Mouse (Mus musculus) neural tube, embryonic 11.5 days (tissue): ENCODE results near the gene Plxdc2. TPM values are rescaled to one million over a fixed set of nuclear protein-coding genes. Genes with fewer than 3 reads are reported as not detected.

ENCODE experiments used
- ATAC-seq: fragments of 200-750 bp; cut with Nextera tagmentation; 2 replicates; pipeline ENCODE4 v1.8.0; 2017; ENCODE audit warnings: moderate number of reproducible peaks, mild to moderate bottlenecking, moderate TSS enrichment, moderate library complexity; ENCODE audit not compliant: insufficient read depth, low FRiP score, low TSS enrichment
- DNase-seq: peaks from one replicate; pipeline ENCODE4 v3.0.0-alpha.2; 2015; ENCODE audit warnings: low spot score
- H3K27ac ChIP-seq: fragments of 300-500 bp; sonication (generic); 2 replicates; pipeline ENCODE4 v1.5.1; 2014; ENCODE audit warnings: low read depth, mild to moderate bottlenecking, low read length
- H3K27me3 ChIP-seq: fragments of 300-500 bp; sonication (generic); 2 replicates; pipeline ENCODE4 v1.6.1; 2014; ENCODE audit warnings: mild to moderate bottlenecking, low read length, mixed read lengths; ENCODE audit not compliant: control insufficient read depth, insufficient read depth
- H3K36me3 ChIP-seq: fragments of 300-500 bp; sonication (generic); 2 replicates; pipeline ENCODE4 v1.6.1; 2014; ENCODE audit warnings: mild to moderate bottlenecking, low read length, moderate library complexity, mixed read lengths; ENCODE audit not compliant: control insufficient read depth, insufficient read depth
- H3K4me1 ChIP-seq: fragments of 300-500 bp; sonication (generic); 2 replicates; pipeline ENCODE4 v1.6.1; 2014; ENCODE audit warnings: low read length, mixed read lengths; ENCODE audit not compliant: control insufficient read depth, insufficient read depth
- H3K4me2 ChIP-seq: fragments of 300-500 bp; sonication (generic); 2 replicates; pipeline ENCODE4 v1.6.1; 2014; ENCODE audit warnings: low read depth, mild to moderate bottlenecking, moderate library complexity
- H3K4me3 ChIP-seq: fragments of 300-500 bp; sonication (generic); 2 replicates; pipeline ENCODE4 v1.5.1; 2014; ENCODE audit warnings: low read depth, low read length
- H3K9ac ChIP-seq: fragments of 300-500 bp; sonication (generic); 2 replicates; pipeline ENCODE4 v1.6.1; 2014; ENCODE audit warnings: mild to moderate bottlenecking, low read length
- H3K9me3 ChIP-seq: fragments of 300-500 bp; sonication (generic); 2 replicates; pipeline ENCODE4 v1.6.1; 2016; ENCODE audit warnings: low read length; ENCODE audit not compliant: control insufficient read depth
- WGBS: fragments of 180-500 bp; shearing (Covaris S2); extraction: QIAGEN DNeasy Blood & Tissue Kit; methylation state at CpG from one replicate; pipeline ENCODE4 v1.1.7; 2014; 5-methylcytosine and 5-hydroxymethylcytosine counted together
- polyA plus RNA-seq: library from polyadenylated mRNA; unstranded; fragments of >200 nt; fragmentation: Nextera tagmentation; extraction: Ambion mirVana; gene quantifications from 2 replicates; pipeline ENCODE4 v1.2.1, GENCODE M21; 2014

Gene Plxdc2
- 22.2 and 23.9 TPM in 2 replicates for polyA plus RNA-seq

GRCm38 (mm10) chr2:16356106-16356818 is at the start of gene Plxdc2:
Plxdc2 (plus strand) TSS chr2:16356304.
- H3K9ac ChIP-seq, result peak within 1 kb of the TSS; percentile 58
- H3K4me1 ChIP-seq, result no peaks in the 10 kb centered on the region
- H3K4me2 ChIP-seq, result peak within 1 kb of the TSS; percentile 73
- DNase-seq, result peak; percentile 71
- WGBS, result under 1% methylated on average over 37 of the region's 45 CpGs
- ATAC-seq, result peak; percentile 88
- H3K9me3 ChIP-seq, result no peaks in the 10 kb centered on the region
- H3K4me3 ChIP-seq, result peak within 1 kb of the TSS; percentile 69
- 0 out of 2 replicates have a peak within 1 kb of the TSS, but pooled peaks have one; percentile 29 for H3K27ac ChIP-seq
- no peaks in the 10 kb centered on the region for H3K27me3 ChIP-seq
- no peaks in the 10 kb centered on the region for H3K36me3 ChIP-seq

- Histone ChIP-seq H3K9me3 (no peaks in the 10 kb centered on the region), H3K27me3 (no peaks in the 10 kb centered on the region), H3K36me3 (no peaks in the 10 kb centered on the region), H3K4me3 (no peak overlapping the region), H3K4me2 (no peak overlapping the region), H3K4me1 (no peaks in the 10 kb centered on the region), H3K27ac (no peak overlapping the region), H3K9ac (no peak overlapping the region)
- no peak for ATAC-seq
- DNase-seq, result no peak
- WGBS, result 42% methylated on average over 2 of the region's 2 CpGs
Measured at GRCm38 (mm10) chr2:16310387-16310786, 45.7 kb upstream of the Plxdc2 start.

- ATAC-seq, result peak; percentile 37; the same call in 1 of the 2 replicates
- 61% methylated on average over 4 of the region's 4 CpGs for WGBS
- peak; percentile 20 for DNase-seq
- no peaks in the 10 kb centered on the region for H3K9me3 ChIP-seq
- H3K4me2 ChIP-seq, result no peak overlapping the region
- H3K27me3 ChIP-seq, result no peaks in the 10 kb centered on the region
- no peak overlapping the region for H3K4me3 ChIP-seq
- H3K4me1 ChIP-seq, result no peaks in the 10 kb centered on the region
- no peaks in the 10 kb centered on the region for H3K36me3 ChIP-seq
- no peak overlapping the region for H3K9ac ChIP-seq
- H3K27ac ChIP-seq, result no peak overlapping the region
Measured at GRCm38 (mm10) chr2:16312400-16313070, 43.6 kb upstream of the Plxdc2 start.

GRCm38 (mm10) chr2:16335194-16335781 is 20.8 kb upstream of the Plxdc2 start:
- H3K4me3 ChIP-seq, result no peak overlapping the region
- no peak overlapping the region for H3K4me2 ChIP-seq
- ATAC-seq, result no peak
- H3K27me3 ChIP-seq, result no peaks in the 10 kb centered on the region
- H3K4me1 ChIP-seq, result no peaks in the 10 kb centered on the region
- no peak overlapping the region for H3K9ac ChIP-seq
- no peaks in the 10 kb centered on the region for H3K9me3 ChIP-seq
- WGBS, result 25% methylated on average over 4 of the region's 4 CpGs
- H3K27ac ChIP-seq, result no peak overlapping the region
- H3K36me3 ChIP-seq, result no peaks in the 10 kb centered on the region
- no peak for DNase-seq

GRCm38 (mm10) chr2:16344564-16344963 is 11.5 kb upstream of the Plxdc2 start:
- DNase-seq (no peak), ATAC-seq (no peak)
- H3K27ac ChIP-seq, result no peak overlapping the region
- H3K9ac ChIP-seq, result no peak overlapping the region
- no peaks in the 10 kb centered on the region for H3K4me1 ChIP-seq
- no peaks in the 10 kb centered on the region for H3K9me3 ChIP-seq
- WGBS, result 51% methylated on average over 2 of the region's 2 CpGs
- no peak overlapping the region for H3K4me3 ChIP-seq
- no peaks in the 10 kb centered on the region for H3K36me3 ChIP-seq
- H3K4me2 ChIP-seq, result no peak overlapping the region
- no peaks in the 10 kb centered on the region for H3K27me3 ChIP-seq

GRCm38 (mm10) chr2:16351106-16351505 is 5.0 kb upstream of the Plxdc2 start:
- WGBS, result 68% methylated on average over 3 of the region's 3 CpGs
- Histone ChIP-seq H3K4me3 (no peak overlapping the region), H3K4me2 (no peak overlapping the region), H3K36me3 (no peaks in the 10 kb centered on the region), H3K27me3 (no peaks in the 10 kb centered on the region), H3K27ac (no peak overlapping the region), H3K9me3 (no peaks in the 10 kb centered on the region), H3K9ac (no peak overlapping the region), H3K4me1 (no peaks in the 10 kb centered on the region)
- ATAC-seq (no peak), DNase-seq (no peak)

- H3K9me3 ChIP-seq, result no peaks in the 10 kb centered on the region
- no peaks in the 10 kb centered on the region for H3K36me3 ChIP-seq
- ATAC-seq (peak; percentile 90), DNase-seq (peak; percentile 82)
- H3K9ac ChIP-seq, result peak overlapping the region; percentile 58
- no peaks in the 10 kb centered on the region for H3K27me3 ChIP-seq
- 0 out of 2 replicates have a peak overlapping the region, but pooled peaks have one; percentile 29 for H3K27ac ChIP-seq
- no peaks in the 10 kb centered on the region for H3K4me1 ChIP-seq
- peak overlapping the region; percentile 69 for H3K4me3 ChIP-seq
- peak overlapping the region; percentile 73 for H3K4me2 ChIP-seq
- WGBS, result under 1% methylated on average over 22 of the region's 22 CpGs
Measured at GRCm38 (mm10) chr2:16355611-16356105, 446 bp upstream of the Plxdc2 start.

- WGBS, result 2% methylated on average over 33 of the region's 33 CpGs
- Histone ChIP-seq H3K9me3 (no peaks in the 10 kb centered on the region), H3K4me3 (peak overlapping the region; percentile 69), H3K36me3 (no peaks in the 10 kb centered on the region), H3K4me1 (no peaks in the 10 kb centered on the region), H3K4me2 (peak overlapping the region; percentile 73), H3K27me3 (no peaks in the 10 kb centered on the region), H3K27ac (no peak overlapping the region), H3K9ac (peak overlapping the region; percentile 58)
- ATAC-seq, result peak; percentile 4; the same call in 1 of the 2 replicates
- DNase-seq, result peak; percentile 30
Measured at GRCm38 (mm10) chr2:16356921-16357837, 1.1 kb downstream of the Plxdc2 start.
